In genomic region chr4:26247925-26248856, GRCm38 (mm10) we compare ENCODE assay signal across 8 mouse cellular contexts.
DNase-seq lines count a peak whose midpoint lies in the region; ATAC-seq and TF ChIP-seq lines count a peak whose summit lies in the region.

No protein-coding gene starts in this region.

- no peak overlapping the region for H3K4me2 ChIP-seq in neural tube, embryonic 15.5 days
- no peak overlapping the region for H3K4me2 ChIP-seq in forebrain, postnatal 0 days (ENCODE audit: low read depth)
- H3K4me2 ChIP-seq in limb, embryonic 11.5 days (ENCODE audit: low read depth, severe bottlenecking) = no peak overlapping the region

- H3K4me1 ChIP-seq in neural tube, embryonic 15.5 days = no peaks in the 10 kb centered on the region
- H3K4me1 ChIP-seq in forebrain, postnatal 0 days (ENCODE audit: insufficient read depth) = no peaks in the 10 kb centered on the region
- H3K4me1 ChIP-seq in limb, embryonic 11.5 days (ENCODE audit: control insufficient read depth, insufficient read depth, low read length) = no peaks in the 10 kb centered on the region

- DNase-seq in neural tube, embryonic 10.5 days (ENCODE audit: extremely low spot score, low spot score) = peak; percentile 68
- DNase-seq in cerebellum, adult 11-12 months = peak; percentile 41
- peak; percentile 64 for DNase-seq in forebrain, postnatal 0 days
- DNase-seq in kidney, adult 9 months = peak; percentile 69
- DNase-seq in limb, embryonic 11.5 days (ENCODE audit: low spot score) = peak; percentile 85
- DNase-seq in naive thymus-derived CD4-positive, alpha-beta T cell, adult 2 months (ENCODE audit: low read depth) = peak; percentile 12
- peak; percentile 4 for DNase-seq in testis, postnatal 14 days (ENCODE audit: low spot score)

- no peak; the same call in 1 of the 2 replicates for ATAC-seq in neural tube, embryonic 15.5 days (ENCODE audit: low FRiP score)
- ATAC-seq in forebrain, postnatal 0 days = peak; percentile 72; the same call in 1 of the 2 replicates
- ATAC-seq in limb, embryonic 11.5 days (ENCODE audit: insufficient number of reproducible peaks, low FRiP score, low TSS enrichment, low read depth) = no peak; the same call in 1 of the 2 replicates

- no peaks in the 10 kb centered on the region for H3K27me3 ChIP-seq in neural tube, embryonic 15.5 days (replicated peaks)
- H3K27me3 ChIP-seq in forebrain, postnatal 0 days (ENCODE audit: insufficient read depth, low read length) = no peaks in the 10 kb centered on the region
- no peaks in the 10 kb centered on the region for H3K27me3 ChIP-seq in limb, embryonic 11.5 days (ENCODE audit: control insufficient read depth, insufficient read depth, low read length)

- no peak overlapping the region for H3K9ac ChIP-seq in neural tube, embryonic 15.5 days (replicated peaks)
- H3K9ac ChIP-seq in forebrain, postnatal 0 days = no peak overlapping the region
- H3K9ac ChIP-seq in limb, embryonic 11.5 days (ENCODE audit: low read length) = no peak overlapping the region

- 67% methylated on average over 13 of the region's 13 CpGs for WGBS in neural tube, embryonic 15.5 days
- WGBS in forebrain, postnatal 0 days = 67% methylated on average over 13 of the region's 13 CpGs
- 65% methylated on average over 13 of the region's 13 CpGs for WGBS in limb, embryonic 11.5 days

- H3K27ac ChIP-seq in neural tube, embryonic 15.5 days (replicated peaks) = no peak overlapping the region
- H3K27ac ChIP-seq in forebrain, postnatal 0 days (ENCODE audit: low read depth, low read length) = no peak overlapping the region
- no peak overlapping the region for H3K27ac ChIP-seq in limb, embryonic 11.5 days (replicated peaks; ENCODE audit: low read depth, low read length)

- H3K36me3 ChIP-seq in neural tube, embryonic 15.5 days = no peaks in the 10 kb centered on the region
- H3K36me3 ChIP-seq in forebrain, postnatal 0 days (ENCODE audit: insufficient read depth) = no peaks in the 10 kb centered on the region
- no peaks in the 10 kb centered on the region for H3K36me3 ChIP-seq in limb, embryonic 11.5 days (ENCODE audit: control insufficient read depth, insufficient read depth, low read length)

- peak; percentile 76 for TF ChIP-seq CTCF in forebrain, postnatal 0 days (IDR thresholded peaks at IDR 0.05; ENCODE audit: low read depth)

- no peak overlapping the region for H3K4me3 ChIP-seq in neural tube, embryonic 15.5 days (replicated peaks)
- H3K4me3 ChIP-seq in forebrain, postnatal 0 days (ENCODE audit: low read depth, low read length) = no peak overlapping the region
- H3K4me3 ChIP-seq in limb, embryonic 11.5 days (ENCODE audit: low read depth, low read length) = no peak overlapping the region

- no peaks in the 10 kb centered on the region for H3K9me3 ChIP-seq in neural tube, embryonic 15.5 days (replicated peaks)
- H3K9me3 ChIP-seq in forebrain, postnatal 0 days (ENCODE audit: low read length) = no peaks in the 10 kb centered on the region
- no peaks in the 10 kb centered on the region for H3K9me3 ChIP-seq in limb, embryonic 11.5 days (ENCODE audit: control insufficient read depth, low read length)

Comparison
In these comparisons a context has a peak if more than half of its experiments do, and no peak if none do; other contexts are left out.
1. DNase-seq: peak in every context shown above with its lines; median percentile 85 in limb, embryonic 11.5 days; 69 in kidney, adult 9 months; 68 in neural tube, embryonic 10.5 days; 64 in forebrain, postnatal 0 days; 41 in cerebellum, adult 11-12 months; 12 in naive thymus-derived CD4-positive, alpha-beta T cell, adult 2 months; 4 in testis, postnatal 14 days.